Mouse (Mus musculus): ENCODE results near the gene Slc5a1. TPM values are rescaled to one million over a fixed set of nuclear protein-coding genes. Genes with fewer than 3 reads are reported as not detected.
A peak's percentile ranks its signal among the peaks of the same experiment; 100 is the strongest.

The Slc5a1 gene
- polyA plus RNA-seq, 1 experiment, result not detected

GRCm38 (mm10) chr5:33142790-33143455, 38.9 kb downstream of the Slc5a1 start:
- no peak overlapping the region for H3K4me3 ChIP-seq (ENCODE audit: insufficient read depth, low read depth, low read length)
- TF ChIP-seq POLR2A (IDR thresholded peaks at IDR 0.05; ENCODE audit: insufficient read depth, low read depth, low read length) (no peak), CTCF (IDR thresholded peaks at IDR 0.05; ENCODE audit: insufficient read depth, low read depth, low read length) (no peak)
- no peak overlapping the region for H3K27ac ChIP-seq (ENCODE audit: insufficient read depth, low read depth, low read length)
- H3K4me1 ChIP-seq (ENCODE audit: control insufficient read depth, insufficient read depth, low read length), result no peaks in the 10 kb centered on the region
- 40% methylated on average over 7 of the region's 7 CpGs for WGBS

- H3K4me1 ChIP-seq (ENCODE audit: control insufficient read depth, insufficient read depth, low read length), result no peaks in the 10 kb centered on the region
- TF ChIP-seq POLR2A (IDR thresholded peaks at IDR 0.05; ENCODE audit: insufficient read depth, low read depth, low read length), result no peak
- peak; percentile 11; the same call in 1 of the 2 replicates for TF ChIP-seq CTCF (IDR thresholded peaks at IDR 0.05; ENCODE audit: insufficient read depth, low read depth, low read length)
- WGBS, result 46% methylated on average over 5 of the region's 5 CpGs
- no peak overlapping the region for H3K27ac ChIP-seq (ENCODE audit: insufficient read depth, low read depth, low read length)
- no peak overlapping the region for H3K4me3 ChIP-seq (ENCODE audit: insufficient read depth, low read depth, low read length)
Measured at GRCm38 (mm10) chr5:33144025-33144424, 40.0 kb downstream of the Slc5a1 start.

GRCm38 (mm10) chr5:33146837-33147236, 42.8 kb downstream of the Slc5a1 start:
- 87% methylated on average over 9 of the region's 9 CpGs for WGBS

GRCm38 (mm10) chr5:33147691-33148090, 43.7 kb downstream of the Slc5a1 start:
- no peaks in the 10 kb centered on the region for H3K4me1 ChIP-seq (ENCODE audit: control insufficient read depth, insufficient read depth, low read length)
- no peak overlapping the region for H3K27ac ChIP-seq (ENCODE audit: insufficient read depth, low read depth, low read length)
- no peak for TF ChIP-seq POLR2A (IDR thresholded peaks at IDR 0.05; ENCODE audit: insufficient read depth, low read depth, low read length)
- TF ChIP-seq CTCF (IDR thresholded peaks at IDR 0.05; ENCODE audit: insufficient read depth, low read depth, low read length), result no peak
- 62% methylated on average over 6 of the region's 6 CpGs for WGBS
- no peak overlapping the region for H3K4me3 ChIP-seq (ENCODE audit: insufficient read depth, low read depth, low read length)

More at GRCm38 (mm10) chr5:33146837-33147236, 42.8 kb downstream of the Slc5a1 start:
- Histone ChIP-seq H3K4me1 (ENCODE audit: control insufficient read depth, insufficient read depth, low read length) (no peaks in the 10 kb centered on the region), H3K27ac (ENCODE audit: insufficient read depth, low read depth, low read length) (no peak overlapping the region), H3K4me3 (ENCODE audit: insufficient read depth, low read depth, low read length) (no peak overlapping the region)
- TF ChIP-seq POLR2A (IDR thresholded peaks at IDR 0.05; ENCODE audit: insufficient read depth, low read depth, low read length), result no peak
- TF ChIP-seq CTCF (IDR thresholded peaks at IDR 0.05; ENCODE audit: insufficient read depth, low read depth, low read length), result no peak

- 61% methylated on average over 7 of the region's 7 CpGs for WGBS
- H3K27ac ChIP-seq (ENCODE audit: insufficient read depth, low read depth, low read length), result no peak overlapping the region
- TF ChIP-seq CTCF (IDR thresholded peaks at IDR 0.05; ENCODE audit: insufficient read depth, low read depth, low read length), result no peak
- no peak for TF ChIP-seq POLR2A (IDR thresholded peaks at IDR 0.05; ENCODE audit: insufficient read depth, low read depth, low read length)
Measured at GRCm38 (mm10) chr5:33193567-33193966, 89.5 kb downstream of the Slc5a1 start.

GRCm38 (mm10) chr5:33195246-33195852, 91.3 kb downstream of the Slc5a1 start:
- H3K4me3 ChIP-seq (ENCODE audit: insufficient read depth, low read depth, low read length), result no peak overlapping the region
- TF ChIP-seq CTCF (IDR thresholded peaks at IDR 0.05; ENCODE audit: insufficient read depth, low read depth, low read length) (no peak), POLR2A (IDR thresholded peaks at IDR 0.05; ENCODE audit: insufficient read depth, low read depth, low read length) (no peak)
- H3K4me1 ChIP-seq (ENCODE audit: control insufficient read depth, insufficient read depth, low read length), result no peaks in the 10 kb centered on the region
- WGBS, result 86% methylated on average over 9 of the region's 9 CpGs
- no peak overlapping the region for H3K27ac ChIP-seq (ENCODE audit: insufficient read depth, low read depth, low read length)

More at GRCm38 (mm10) chr5:33193567-33193966, 89.5 kb downstream of the Slc5a1 start:
- H3K4me1 ChIP-seq (ENCODE audit: control insufficient read depth, insufficient read depth, low read length), result no peaks in the 10 kb centered on the region
- H3K4me3 ChIP-seq (ENCODE audit: insufficient read depth, low read depth, low read length), result no peak overlapping the region

GRCm38 (mm10) chr5:33200071-33200470, 96.1 kb downstream of the Slc5a1 start:
- Histone ChIP-seq H3K4me3 (ENCODE audit: insufficient read depth, low read depth, low read length) (no peak overlapping the region), H3K27ac (ENCODE audit: insufficient read depth, low read depth, low read length) (no peak overlapping the region), H3K4me1 (ENCODE audit: control insufficient read depth, insufficient read depth, low read length) (no peaks in the 10 kb centered on the region)
- WGBS, result 63% methylated on average over 1 of the region's 1 CpGs
- no peak for TF ChIP-seq POLR2A (IDR thresholded peaks at IDR 0.05; ENCODE audit: insufficient read depth, low read depth, low read length)

GRCm38 (mm10) chr5:33201697-33202096, 97.7 kb downstream of the Slc5a1 start:
- no peak overlapping the region for H3K27ac ChIP-seq (ENCODE audit: insufficient read depth, low read depth, low read length)
- WGBS, result 60% methylated on average over 13 of the region's 13 CpGs
- TF ChIP-seq POLR2A (IDR thresholded peaks at IDR 0.05; ENCODE audit: insufficient read depth, low read depth, low read length) (no peak), CTCF (IDR thresholded peaks at IDR 0.05; ENCODE audit: insufficient read depth, low read depth, low read length) (no peak)
- H3K4me1 ChIP-seq (ENCODE audit: control insufficient read depth, insufficient read depth, low read length), result no peaks in the 10 kb centered on the region
- no peak overlapping the region for H3K4me3 ChIP-seq (ENCODE audit: insufficient read depth, low read depth, low read length)

- WGBS, result 84% methylated on average over 13 of the region's 13 CpGs
- TF ChIP-seq CTCF (IDR thresholded peaks at IDR 0.05; ENCODE audit: insufficient read depth, low read depth, low read length) (no peak), POLR2A (IDR thresholded peaks at IDR 0.05; ENCODE audit: insufficient read depth, low read depth, low read length) (no peak)
- H3K4me3 ChIP-seq (ENCODE audit: insufficient read depth, low read depth, low read length), result no peak overlapping the region
- no peaks in the 10 kb centered on the region for H3K4me1 ChIP-seq (ENCODE audit: control insufficient read depth, insufficient read depth, low read length)
- H3K27ac ChIP-seq (ENCODE audit: insufficient read depth, low read depth, low read length), result no peak overlapping the region
Measured at GRCm38 (mm10) chr5:33202516-33203170, 98.6 kb downstream of the Slc5a1 start.
